Mouse (Mus musculus): ENCODE measurements around the gene Prim2. TPM values are rescaled to one million over a fixed set of nuclear protein-coding genes. Genes with fewer than 3 reads are reported as not detected.

Gene Prim2
- total and polyA plus RNA-seq, 2 experiments from 2014 or later: 18.6 to 19.0 TPM

- no peak for ATAC-seq
- no peaks in the 10 kb centered on the region for H3K27me3 ChIP-seq (ENCODE audit: insufficient read depth, low read length)
- no peak overlapping the region for H3K4me3 ChIP-seq (ENCODE audit: low read length)
- H3K36me3 ChIP-seq (ENCODE audit: insufficient read depth, low read length): no peaks in the 10 kb centered on the region
- H3K9me3 ChIP-seq (ENCODE audit: low read length): no peaks in the 10 kb centered on the region
- no peak overlapping the region for H3K9ac ChIP-seq (replicated peaks; ENCODE audit: low read length)
- H3K4me2 ChIP-seq (ENCODE audit: low read depth, low read length): no peak overlapping the region
- no peak overlapping the region for H3K27ac ChIP-seq
- no peaks in the 10 kb centered on the region for H3K4me1 ChIP-seq (ENCODE audit: insufficient read depth, low read length)
- TF ChIP-seq CTCF (IDR thresholded peaks at IDR 0.05; ENCODE audit: low read depth): no peak
- no peak for DNase-seq (ENCODE audit: low spot score)
- 79% methylated on average over 3 of the region's 3 CpGs for WGBS
Measured at GRCm38 (mm10) chr1:33693893-33694292, 24.3 kb upstream of the Prim2 start.

- DNase-seq (ENCODE audit: low spot score) (no peak), ATAC-seq (no peak)
- Histone ChIP-seq H3K4me1 (ENCODE audit: insufficient read depth, low read length) (no peaks in the 10 kb centered on the region), H3K4me2 (ENCODE audit: low read depth, low read length) (no peak overlapping the region), H3K9me3 (ENCODE audit: low read length) (no peaks in the 10 kb centered on the region), H3K9ac (replicated peaks; ENCODE audit: low read length) (no peak overlapping the region), H3K4me3 (ENCODE audit: low read length) (no peak overlapping the region), H3K36me3 (ENCODE audit: insufficient read depth, low read length) (no peaks in the 10 kb centered on the region), H3K27ac (no peak overlapping the region), H3K27me3 (ENCODE audit: insufficient read depth, low read length) (no peaks in the 10 kb centered on the region)
- TF ChIP-seq CTCF (IDR thresholded peaks at IDR 0.05; ENCODE audit: low read depth): no peak
- WGBS: 57% methylated on average over 4 of the region's 4 CpGs
Measured at GRCm38 (mm10) chr1:33690087-33690448, 20.5 kb upstream of the Prim2 start.

- Histone ChIP-seq H3K9me3 (ENCODE audit: low read length) (no peaks in the 10 kb centered on the region), H3K36me3 (ENCODE audit: insufficient read depth, low read length) (no peaks in the 10 kb centered on the region), H3K27ac (no peak overlapping the region), H3K27me3 (ENCODE audit: insufficient read depth, low read length) (no peaks in the 10 kb centered on the region), H3K4me2 (ENCODE audit: low read depth, low read length) (no peak overlapping the region), H3K4me3 (ENCODE audit: low read length) (no peak overlapping the region), H3K9ac (replicated peaks; ENCODE audit: low read length) (no peak overlapping the region), H3K4me1 (ENCODE audit: insufficient read depth, low read length) (no peaks in the 10 kb centered on the region)
- ATAC-seq: no peak
- no peak for DNase-seq (ENCODE audit: low spot score)
- TF ChIP-seq CTCF (IDR thresholded peaks at IDR 0.05; ENCODE audit: low read depth): no peak
- WGBS: 80% methylated on average over 8 of the region's 8 CpGs
Measured at GRCm38 (mm10) chr1:33689446-33690086, 20.0 kb upstream of the Prim2 start.

GRCm38 (mm10) chr1:33688810-33689209 is 19.2 kb upstream of the Prim2 start:
- H3K4me3 ChIP-seq (ENCODE audit: low read length): no peak overlapping the region
- no peaks in the 10 kb centered on the region for H3K4me1 ChIP-seq (ENCODE audit: insufficient read depth, low read length)
- H3K9ac ChIP-seq (replicated peaks; ENCODE audit: low read length): no peak overlapping the region
- H3K36me3 ChIP-seq (ENCODE audit: insufficient read depth, low read length): no peaks in the 10 kb centered on the region
- DNase-seq (ENCODE audit: low spot score): no peak
- no peaks in the 10 kb centered on the region for H3K9me3 ChIP-seq (ENCODE audit: low read length)
- H3K27me3 ChIP-seq (ENCODE audit: insufficient read depth, low read length): no peaks in the 10 kb centered on the region
- no peak for ATAC-seq
- 63% methylated on average over 2 of the region's 2 CpGs for WGBS
- TF ChIP-seq CTCF (IDR thresholded peaks at IDR 0.05; ENCODE audit: low read depth): no peak
- no peak overlapping the region for H3K27ac ChIP-seq
- H3K4me2 ChIP-seq (ENCODE audit: low read depth, low read length): no peak overlapping the region

GRCm38 (mm10) chr1:33684459-33684858 is 14.9 kb upstream of the Prim2 start:
- TF ChIP-seq CTCF (IDR thresholded peaks at IDR 0.05; ENCODE audit: low read depth): peak; percentile 48
- Histone ChIP-seq H3K4me1 (ENCODE audit: insufficient read depth, low read length) (no peaks in the 10 kb centered on the region), H3K9me3 (ENCODE audit: low read length) (no peaks in the 10 kb centered on the region), H3K27me3 (ENCODE audit: insufficient read depth, low read length) (no peaks in the 10 kb centered on the region), H3K9ac (replicated peaks; ENCODE audit: low read length) (no peak overlapping the region), H3K4me3 (ENCODE audit: low read length) (no peak overlapping the region), H3K4me2 (ENCODE audit: low read depth, low read length) (no peak overlapping the region), H3K36me3 (ENCODE audit: insufficient read depth, low read length) (no peaks in the 10 kb centered on the region), H3K27ac (no peak overlapping the region)
- no peak for DNase-seq (ENCODE audit: low spot score)
- WGBS: 68% methylated on average over 8 of the region's 8 CpGs
- ATAC-seq: no peak

- Histone ChIP-seq H3K9me3 (ENCODE audit: low read length) (no peaks in the 10 kb centered on the region), H3K27ac (no peak overlapping the region), H3K4me3 (ENCODE audit: low read length) (no peak overlapping the region), H3K9ac (replicated peaks; ENCODE audit: low read length) (no peak overlapping the region), H3K4me2 (ENCODE audit: low read depth, low read length) (no peak overlapping the region), H3K27me3 (ENCODE audit: insufficient read depth, low read length) (no peaks in the 10 kb centered on the region), H3K36me3 (ENCODE audit: insufficient read depth, low read length) (no peaks in the 10 kb centered on the region), H3K4me1 (ENCODE audit: insufficient read depth, low read length) (no peaks in the 10 kb centered on the region)
- DNase-seq (ENCODE audit: low spot score) (no peak), ATAC-seq (no peak)
- WGBS: 86% methylated on average over 7 of the region's 7 CpGs
- TF ChIP-seq CTCF (IDR thresholded peaks at IDR 0.05; ENCODE audit: low read depth): no peak
Measured at GRCm38 (mm10) chr1:33680890-33681289, 11.3 kb upstream of the Prim2 start.

- no peak overlapping the region for H3K27ac ChIP-seq
- DNase-seq (ENCODE audit: low spot score): no peak
- H3K9me3 ChIP-seq (ENCODE audit: low read length): no peaks in the 10 kb centered on the region
- H3K27me3 ChIP-seq (ENCODE audit: insufficient read depth, low read length): no peaks in the 10 kb centered on the region
- WGBS: 51% methylated on average over 4 of the region's 4 CpGs
- H3K4me3 ChIP-seq (ENCODE audit: low read length): no peak overlapping the region
- no peaks in the 10 kb centered on the region for H3K4me1 ChIP-seq (ENCODE audit: insufficient read depth, low read length)
- no peak for TF ChIP-seq CTCF (IDR thresholded peaks at IDR 0.05; ENCODE audit: low read depth)
- no peak overlapping the region for H3K4me2 ChIP-seq (ENCODE audit: low read depth, low read length)
- H3K9ac ChIP-seq (replicated peaks; ENCODE audit: low read length): no peak overlapping the region
- no peak for ATAC-seq
- no peaks in the 10 kb centered on the region for H3K36me3 ChIP-seq (ENCODE audit: insufficient read depth, low read length)
Measured at GRCm38 (mm10) chr1:33680435-33680834, 10.8 kb upstream of the Prim2 start.
